Mouse (Mus musculus): ENCODE data around the gene Gm10401. TPM values are rescaled to one million over a fixed set of nuclear protein-coding genes. Genes with fewer than 3 reads are reported as not detected.
A peak's percentile ranks its signal among the peaks of the same experiment; 100 is the strongest.

Gm10401 gene
- polyA plus RNA-seq (2016; fragmentation: Nextera tagmentation; extraction: Ambion mirVana) = 22.3 and 30.3 TPM in 2 replicates

DNA sequence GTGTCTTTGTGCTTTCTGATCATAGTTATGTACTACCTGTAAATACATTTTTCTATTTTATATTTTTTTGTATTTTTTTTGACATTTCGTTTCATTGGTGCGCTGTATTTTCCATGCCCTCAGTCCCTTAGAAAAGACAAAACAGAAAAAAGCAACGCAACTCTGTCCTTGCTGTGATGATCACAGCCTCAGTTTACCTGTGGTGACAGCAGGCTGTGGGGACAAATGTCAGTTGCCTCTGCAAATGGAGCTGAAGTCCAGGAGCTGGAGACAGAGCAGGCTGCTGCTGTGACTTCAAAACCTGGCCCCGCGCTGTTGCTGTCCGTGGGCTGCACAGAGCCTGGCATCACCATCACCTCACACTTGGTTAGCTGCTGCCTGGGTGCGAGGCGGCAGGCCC, at the start of gene Gm10401:
Gene Gm10401, minus strand, starts transcription at position 101 of the 400 bp plus-strand sequence.
- WGBS = 99% methylated on average over 8 of the region's 8 CpGs
- Histone ChIP-seq H3K27me3 (no peaks in the 10 kb centered on the region), H3K4me3 (no peak within 1 kb of the TSS), H3K9me3 (replicated peaks) (no peaks in the 10 kb centered on the region), H3K36me3 (peaks cover 62% of the 10 kb centered on the region), H3K9ac (no peak within 1 kb of the TSS), H3K4me2 (replicated peaks) (no peak within 1 kb of the TSS), H3K4me1 (no peaks in the 10 kb centered on the region), H3K27ac (no peak within 1 kb of the TSS)
- ATAC-seq (ENCODE audit: low FRiP score) = no peak

DNA sequence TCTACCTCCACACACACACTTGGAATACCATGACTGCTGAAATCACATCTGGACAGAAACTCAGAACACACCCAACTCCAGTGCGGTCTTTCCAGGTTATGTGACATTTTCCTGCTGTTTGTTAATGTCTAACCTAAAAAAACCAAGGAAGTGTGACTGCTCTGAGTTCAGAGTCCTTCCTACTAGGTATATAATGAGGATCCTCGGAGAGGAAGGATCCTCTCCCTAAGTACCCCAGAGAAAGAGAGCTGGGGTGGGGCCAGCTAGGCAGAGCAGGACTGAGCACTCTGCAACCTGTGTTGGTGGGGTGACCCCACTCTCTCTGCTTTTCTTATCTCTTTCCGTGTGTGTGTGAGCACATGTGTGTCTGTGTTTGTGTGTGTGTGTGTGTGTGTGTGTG, 49.3 kb upstream of the Gm10401 start:
- Histone ChIP-seq H3K9ac (no peak overlapping the region), H3K4me3 (no peak overlapping the region), H3K9me3 (replicated peaks) (no peaks in the 10 kb centered on the region), H3K4me2 (replicated peaks) (no peak overlapping the region), H3K27ac (no peak overlapping the region), H3K4me1 (peaks cover 2% of the 10 kb centered on the region), H3K27me3 (no peaks in the 10 kb centered on the region), H3K36me3 (peaks cover 70% of the 10 kb centered on the region)
- no peak for ATAC-seq (ENCODE audit: low FRiP score)
- WGBS = 97% methylated on average over 3 of the region's 3 CpGs

- H3K36me3 ChIP-seq = peaks cover 70% of the 10 kb centered on the region
- H3K27ac ChIP-seq = no peak overlapping the region
Measured at GRCm38 (mm10) chr5:115146747-115147130, 48.6 kb upstream of the Gm10401 start.

GRCm38 (mm10) chr5:115145976-115146746, 48.1 kb upstream of the Gm10401 start:
- peaks cover 67% of the 10 kb centered on the region for H3K36me3 ChIP-seq
- H3K4me3 ChIP-seq = no peak overlapping the region
- H3K9ac ChIP-seq = no peak overlapping the region
- no peak for ATAC-seq (ENCODE audit: low FRiP score)
- WGBS = 85% methylated on average over 6 of the region's 6 CpGs
- H3K4me1 ChIP-seq = no peaks in the 10 kb centered on the region
- H3K27me3 ChIP-seq = no peaks in the 10 kb centered on the region
- no peak overlapping the region for H3K4me2 ChIP-seq (replicated peaks)
- no peaks in the 10 kb centered on the region for H3K9me3 ChIP-seq (replicated peaks)
- no peak overlapping the region for H3K27ac ChIP-seq

More at GRCm38 (mm10) chr5:115146747-115147130, 48.6 kb upstream of the Gm10401 start:
- no peak overlapping the region for H3K4me3 ChIP-seq
- no peaks in the 10 kb centered on the region for H3K4me1 ChIP-seq
- no peaks in the 10 kb centered on the region for H3K27me3 ChIP-seq
- H3K4me2 ChIP-seq (replicated peaks) = no peak overlapping the region
- H3K9ac ChIP-seq = no peak overlapping the region
- no peaks in the 10 kb centered on the region for H3K9me3 ChIP-seq (replicated peaks)
- ATAC-seq (ENCODE audit: low FRiP score) = no peak

GRCm38 (mm10) chr5:115145253-115145968, 47.3 kb upstream of the Gm10401 start:
- no peak overlapping the region for H3K4me2 ChIP-seq (replicated peaks)
- no peak overlapping the region for H3K4me3 ChIP-seq
- H3K9ac ChIP-seq = no peak overlapping the region
- no peak for ATAC-seq (ENCODE audit: low FRiP score)
- H3K9me3 ChIP-seq (replicated peaks) = no peaks in the 10 kb centered on the region
- H3K4me1 ChIP-seq = no peaks in the 10 kb centered on the region
- H3K27ac ChIP-seq = no peak overlapping the region
- peaks cover 60% of the 10 kb centered on the region for H3K36me3 ChIP-seq
- WGBS = 77% methylated on average over 11 of the region's 11 CpGs
- no peaks in the 10 kb centered on the region for H3K27me3 ChIP-seq

GRCm38 (mm10) chr5:115144471-115144870, 46.4 kb upstream of the Gm10401 start:
- no peaks in the 10 kb centered on the region for H3K27me3 ChIP-seq
- no peaks in the 10 kb centered on the region for H3K9me3 ChIP-seq (replicated peaks)
- peaks cover 51% of the 10 kb centered on the region for H3K36me3 ChIP-seq
- no peak for ATAC-seq (ENCODE audit: low FRiP score)
- 75% methylated on average over 6 of the region's 6 CpGs for WGBS
- H3K9ac ChIP-seq = no peak overlapping the region
- H3K27ac ChIP-seq = no peak overlapping the region
- no peaks in the 10 kb centered on the region for H3K4me1 ChIP-seq
- no peak overlapping the region for H3K4me3 ChIP-seq
- no peak overlapping the region for H3K4me2 ChIP-seq (replicated peaks)

GRCm38 (mm10) chr5:115143552-115143951, 45.5 kb upstream of the Gm10401 start:
- Histone ChIP-seq H3K4me2 (replicated peaks) (no peak overlapping the region), H3K9ac (no peak overlapping the region), H3K9me3 (replicated peaks) (no peaks in the 10 kb centered on the region), H3K4me3 (no peak overlapping the region), H3K36me3 (peaks cover 43% of the 10 kb centered on the region), H3K27ac (no peak overlapping the region), H3K27me3 (no peaks in the 10 kb centered on the region), H3K4me1 (no peaks in the 10 kb centered on the region)
- ATAC-seq (ENCODE audit: low FRiP score) = no peak
- WGBS = 85% methylated on average over 10 of the region's 10 CpGs

GRCm38 (mm10) chr5:115142166-115142697, 44.1 kb upstream of the Gm10401 start:
- Histone ChIP-seq H3K9ac (no peak overlapping the region), H3K27ac (no peak overlapping the region), H3K27me3 (0 out of 2 replicates have a peak, but pooled peaks cover 6% of the 10 kb centered on the region), H3K36me3 (peaks cover 30% of the 10 kb centered on the region), H3K4me3 (no peak overlapping the region), H3K9me3 (replicated peaks) (no peaks in the 10 kb centered on the region), H3K4me1 (no peaks in the 10 kb centered on the region), H3K4me2 (replicated peaks) (no peak overlapping the region)
- no peak for ATAC-seq (ENCODE audit: low FRiP score)
- WGBS = 93% methylated on average over 9 of the region's 9 CpGs

DNA sequence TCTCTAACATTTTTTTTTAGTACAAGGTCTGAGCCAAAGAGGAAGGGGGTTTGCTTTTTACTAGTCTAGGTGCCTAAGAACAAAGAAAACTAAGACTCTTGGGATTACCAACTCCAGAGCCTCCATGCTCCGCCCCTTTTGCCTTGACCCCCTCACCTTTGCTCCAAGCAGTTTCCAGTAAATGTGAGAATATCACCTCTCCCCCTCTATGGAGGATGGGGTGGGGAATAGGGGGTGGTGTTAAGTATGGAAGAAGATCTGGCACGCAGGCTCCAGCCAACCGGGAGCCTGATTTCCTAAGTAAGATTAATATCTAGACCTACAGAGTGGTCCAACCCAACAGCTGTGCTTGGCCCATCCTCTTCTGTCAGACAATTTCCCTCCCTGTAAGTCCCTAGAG, 42.6 kb upstream of the Gm10401 start:
- H3K9me3 ChIP-seq (replicated peaks) = no peaks in the 10 kb centered on the region
- WGBS = 77% methylated on average over 3 of the region's 3 CpGs

DNA sequence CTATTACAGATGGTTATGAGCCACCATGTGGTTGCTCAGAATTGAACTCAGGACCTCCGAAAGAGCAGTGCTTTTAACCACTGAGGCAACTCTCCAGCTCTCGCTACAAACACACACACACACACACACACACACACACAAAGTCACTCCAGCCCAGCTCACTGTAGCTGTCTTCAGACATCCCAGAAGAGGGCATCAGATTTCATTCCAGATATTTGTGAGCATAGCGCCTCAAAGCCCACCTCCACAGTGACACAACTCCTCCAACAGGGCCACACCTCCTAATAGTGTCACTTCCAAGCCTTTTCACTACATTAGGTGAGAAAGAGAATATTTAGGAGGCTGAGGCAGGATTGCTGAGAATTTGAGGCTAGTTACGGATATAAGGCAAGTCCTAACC, 41.0 kb upstream of the Gm10401 start:
- H3K4me3 ChIP-seq = no peak overlapping the region
- 0 out of 2 replicates have a peak, but pooled peaks cover 6% of the 10 kb centered on the region for H3K27me3 ChIP-seq
- H3K9me3 ChIP-seq (replicated peaks) = no peaks in the 10 kb centered on the region
- H3K4me2 ChIP-seq (replicated peaks) = no peak overlapping the region
- peaks cover under 1% of the 10 kb centered on the region; the same call in 1 of the 2 replicates for H3K4me1 ChIP-seq
- ATAC-seq (ENCODE audit: low FRiP score) = no peak
- no peak overlapping the region for H3K9ac ChIP-seq
- no peaks in the 10 kb centered on the region for H3K36me3 ChIP-seq
- 76% methylated on average over 4 of the region's 4 CpGs for WGBS
- H3K27ac ChIP-seq = no peak overlapping the region

More for the DNA sequence above, 42.6 kb upstream of the Gm10401 start:
- no peak overlapping the region for H3K4me3 ChIP-seq
- no peak for ATAC-seq (ENCODE audit: low FRiP score)
- H3K4me1 ChIP-seq = no peaks in the 10 kb centered on the region
- H3K27ac ChIP-seq = no peak overlapping the region
- H3K4me2 ChIP-seq (replicated peaks) = no peak overlapping the region
- H3K27me3 ChIP-seq = 0 out of 2 replicates have a peak, but pooled peaks cover 6% of the 10 kb centered on the region
- peaks cover 15% of the 10 kb centered on the region for H3K36me3 ChIP-seq
- H3K9ac ChIP-seq = no peak overlapping the region

GRCm38 (mm10) chr5:115134234-115135165, 36.4 kb upstream of the Gm10401 start, which contains the start of gene Unc119b:
TSS of gene Unc119b (minus strand) at chr5:115134975.
- H3K4me2 ChIP-seq (replicated peaks) = peak within 1 kb of the TSS; percentile 73
- no peaks in the 10 kb centered on the region for H3K9me3 ChIP-seq (replicated peaks)
- peaks cover 17% of the 10 kb centered on the region for H3K4me1 ChIP-seq
- under 1% methylated on average over 68 of the region's 81 CpGs for WGBS
- peak within 1 kb of the TSS; percentile 35; the same call in 1 of the 2 replicates for H3K27ac ChIP-seq
- peak within 1 kb of the TSS; percentile 96 for H3K9ac ChIP-seq
- H3K27me3 ChIP-seq = 0 out of 2 replicates have a peak, but pooled peaks cover 6% of the 10 kb centered on the region
- ATAC-seq (ENCODE audit: low FRiP score) = peak; percentile 91
- peak within 1 kb of the TSS; percentile 96 for H3K4me3 ChIP-seq
- H3K36me3 ChIP-seq = peaks cover 8% of the 10 kb centered on the region

All from hindbrain, embryonic 12.5 days (tissue).